24 mouse cellular contexts compared by ENCODE assay signal in genomic region chr1:136761467-136761866, GRCm38 (mm10).
DNase-seq lines count a peak whose midpoint lies in the region; ATAC-seq and TF ChIP-seq lines count a peak whose summit lies in the region.
"Had no signal": no experiment of that assay in that cellular context is flagged by ENCODE, and none has a peak within 500 bp of the region (broad histone marks: within the 10 kb centered on the region; RNA-seq: fewer than 3 reads in every experiment).

No protein-coding gene starts in this region.

- no peaks in the 10 kb centered on the region for H3K27me3 ChIP-seq in midbrain, postnatal 0 days (ENCODE audit: insufficient read depth, low read length)
- H3K27me3 ChIP-seq in midbrain, embryonic 10.5 days (ENCODE audit: low read depth, poor library complexity, severe bottlenecking): no peaks in the 10 kb centered on the region
- no peaks in the 10 kb centered on the region for H3K27me3 ChIP-seq in cerebellum, adult 2 months (ENCODE audit: control insufficient read depth, insufficient read depth, low read length)
- H3K27me3 ChIP-seq: hindbrain, embryonic 15.5 days; intestine, embryonic 15.5 days; liver, embryonic 12.5 days; midbrain, embryonic 12.5 days had no signal

- DNase-seq in midbrain, postnatal 0 days (ENCODE audit: low spot score): peak; percentile 65
- DNase-seq in midbrain, embryonic 10.5 days (ENCODE audit: low spot score): no peak
- peak; percentile 62 to 79 for DNase-seq in cerebellum, adult 2 months
- peak; percentile 89 to 90 for DNase-seq in cerebellum, postnatal 14 days
- DNase-seq in urinary bladder, adult 2 months (ENCODE audit: low spot score): no peak
- DNase-seq in adrenal gland, postnatal 10 days: no peak
- DNase-seq: adrenal gland, adult 8-10 months; gastrocnemius, postnatal 10 days; heart, postnatal 14 days; kidney, adult 2 months; kidney, postnatal 36 days; liver, postnatal 0 days; lung, postnatal 36 days; thymus, postnatal 25 days had no signal

- TF ChIP-seq CTCF in midbrain, postnatal 0 days (IDR thresholded peaks at IDR 0.05): no peak
- TF ChIP-seq CTCF in cerebellum, adult 2 months (IDR thresholded peaks at IDR 0.05; ENCODE audit: borderline replicate concordance, insufficient read depth, low read depth, low read length): no peak

- WGBS in midbrain, postnatal 0 days: 81% methylated on average over 4 of the region's 4 CpGs
- WGBS in midbrain, embryonic 10.5 days: 89% methylated on average over 4 of the region's 4 CpGs
- 11% methylated on average over 4 of the region's 4 CpGs for WGBS in cerebellum, adult 2 months

- no peaks in the 10 kb centered on the region for H3K9me3 ChIP-seq in midbrain, postnatal 0 days (ENCODE audit: low read length)
- no peaks in the 10 kb centered on the region; the same call in 1 of the 2 replicates for H3K9me3 ChIP-seq in midbrain, embryonic 10.5 days (replicated peaks)
- H3K9me3 ChIP-seq: hindbrain, embryonic 15.5 days; intestine, embryonic 15.5 days; liver, embryonic 12.5 days; midbrain, embryonic 12.5 days had no signal

- no peaks in the 10 kb centered on the region for H3K36me3 ChIP-seq in midbrain, postnatal 0 days (ENCODE audit: insufficient read depth, low read length)
- H3K36me3 ChIP-seq in midbrain, embryonic 10.5 days: no peaks in the 10 kb centered on the region
- H3K36me3 ChIP-seq: hindbrain, embryonic 10.5 days; hindbrain, embryonic 15.5 days; intestine, embryonic 15.5 days; liver, embryonic 12.5 days; midbrain, embryonic 12.5 days had no signal

- H3K4me3 ChIP-seq in midbrain, postnatal 0 days (ENCODE audit: low read depth, low read length): no peak overlapping the region
- no peak overlapping the region for H3K4me3 ChIP-seq in midbrain, embryonic 10.5 days
- H3K4me3 ChIP-seq in cerebellum, adult 2 months (replicated peaks; ENCODE audit: insufficient read depth, low read depth, low read length): no peak overlapping the region
- H3K4me3 ChIP-seq: erythroblast, embryonic 14.5 days; hindbrain, embryonic 10.5 days; hindbrain, embryonic 15.5 days; intestine, embryonic 15.5 days; layer of hippocampus, adult 2 months; left cerebral cortex, adult 2 months; liver, embryonic 12.5 days; midbrain, embryonic 12.5 days had no signal

- H3K4me2 ChIP-seq in midbrain, postnatal 0 days (ENCODE audit: low read depth, low read length, poor library complexity, severe bottlenecking): no peak overlapping the region
- H3K4me2 ChIP-seq: hindbrain, embryonic 15.5 days; intestine, embryonic 15.5 days; liver, embryonic 12.5 days; midbrain, embryonic 12.5 days had no signal

- H3K4me1 ChIP-seq in midbrain, postnatal 0 days (ENCODE audit: insufficient read depth, low read length): peaks cover 2% of the 10 kb centered on the region; the same call in 1 of the 2 replicates
- no peaks in the 10 kb centered on the region for H3K4me1 ChIP-seq in midbrain, embryonic 10.5 days
- peaks cover 11% of the 10 kb centered on the region for H3K4me1 ChIP-seq in cerebellum, adult 2 months (ENCODE audit: control insufficient read depth, insufficient read depth, low read length)
- H3K4me1 ChIP-seq: hindbrain, embryonic 10.5 days; hindbrain, embryonic 15.5 days; intestine, embryonic 15.5 days; liver, embryonic 12.5 days; midbrain, embryonic 12.5 days had no signal

- no peak for ATAC-seq in midbrain, postnatal 0 days (ENCODE audit: low FRiP score)
- ATAC-seq in activated CD4-positive, CD25-positive, alpha-beta regulatory T cell, adult 4 months: no peak
- ATAC-seq: CD4-positive, CD25-positive, alpha-beta regulatory T cell, adult 4 months; intestine, embryonic 15.5 days; liver, embryonic 12.5 days; liver, postnatal 0 days had no signal

- no peak overlapping the region for H3K27ac ChIP-seq in midbrain, postnatal 0 days (ENCODE audit: low read depth, low read length)
- no peak overlapping the region for H3K27ac ChIP-seq in midbrain, embryonic 10.5 days (replicated peaks)
- 0 out of 2 replicates have a peak overlapping the region, but pooled peaks have one; percentile 4 for H3K27ac ChIP-seq in cerebellum, adult 2 months (ENCODE audit: insufficient read depth, low read length)
- H3K27ac ChIP-seq: hindbrain, embryonic 10.5 days; hindbrain, embryonic 15.5 days; intestine, embryonic 15.5 days; layer of hippocampus, adult 2 months; left cerebral cortex, adult 2 months; liver, embryonic 12.5 days; midbrain, embryonic 12.5 days had no signal

- no peak overlapping the region for H3K9ac ChIP-seq in midbrain, postnatal 0 days (replicated peaks; ENCODE audit: low read length, poor library complexity, severe bottlenecking)
- H3K9ac ChIP-seq: hindbrain, embryonic 15.5 days; intestine, embryonic 15.5 days; liver, embryonic 12.5 days; liver, postnatal 0 days; midbrain, embryonic 12.5 days had no signal

- TF ChIP-seq POLR2A in cerebellum, adult 2 months (IDR thresholded peaks at IDR 0.05; ENCODE audit: borderline replicate concordance, insufficient read depth, low read length): no peak

Comparison
In these comparisons a context has a peak if more than half of its experiments do, and no peak if none do; other contexts are left out.
1. DNase-seq: peak in midbrain, postnatal 0 days (single experiment), cerebellum, adult 2 months (2 of 2) and cerebellum, postnatal 14 days (2 of 2); none in midbrain, embryonic 10.5 days (single experiment), urinary bladder, adult 2 months (single experiment) and adrenal gland, postnatal 10 days (single experiment).